Mouse (Mus musculus) intestine, postnatal 0 days (tissue): ENCODE results near the gene Syne4. TPM values are rescaled to one million over a fixed set of nuclear protein-coding genes. Genes with fewer than 3 reads are reported as not detected.

Experiments
- ATAC-seq: fragments of 200-750 bp; cut with Nextera tagmentation; 2 replicates; pipeline ENCODE4 v1.8.0; 2017; ENCODE audit warnings: mild to moderate bottlenecking, moderate TSS enrichment, moderate library complexity
- H3K27ac ChIP-seq: fragments of 300-500 bp; sonication (generic); 2 replicates; pipeline ENCODE4 v1.5.1; 2014; ENCODE audit warnings: mild to moderate bottlenecking, low read depth, low read length, moderate library complexity
- H3K27me3 ChIP-seq: fragments of 300-500 bp; sonication (generic); replicated peaks from 2 replicates; pipeline ENCODE4 v1.6.1; 2014; ENCODE audit warnings: low read length, mixed read lengths; ENCODE audit not compliant: control insufficient read depth, insufficient read depth
- H3K36me3 ChIP-seq: fragments of 300-500 bp; sonication (generic); 2 replicates; pipeline ENCODE4 v1.6.1; 2014; ENCODE audit warnings: mild to moderate bottlenecking, moderate library complexity; ENCODE audit not compliant: control insufficient read depth, insufficient read depth
- H3K4me1 ChIP-seq: fragments of 300-500 bp; sonication (generic); replicated peaks from 2 replicates; pipeline ENCODE4 v1.6.1; 2014; ENCODE audit warnings: antibody characterized with exemption, low read length, mixed read lengths; ENCODE audit not compliant: control insufficient read depth, insufficient read depth
- H3K4me2 ChIP-seq: fragments of 300-500 bp; sonication (generic); replicated peaks from 2 replicates; pipeline ENCODE4 v1.6.1; 2014; ENCODE audit warnings: low read depth, mild to moderate bottlenecking, moderate library complexity
- H3K4me3 ChIP-seq: fragments of 300-500 bp; sonication (generic); 2 replicates; pipeline ENCODE4 v1.5.1; 2014; ENCODE audit warnings: low read depth, low read length
- H3K9ac ChIP-seq: fragments of 300-500 bp; sonication (generic); 2 replicates; pipeline ENCODE4 v1.6.1; 2014; ENCODE audit warnings: mild to moderate bottlenecking, low read depth, low read length
- H3K9me3 ChIP-seq: fragments of 300-500 bp; sonication (generic); 2 replicates; pipeline ENCODE4 v1.6.1; 2016; ENCODE audit warnings: mixed run types; ENCODE audit not compliant: control insufficient read depth
- CTCF ChIP-seq: sonication (generic); IDR thresholded peaks from 2 replicates; pipeline ENCODE4 v1.5.1; 2016; ENCODE audit warnings: low read depth, mild to moderate bottlenecking, control low read depth, antibody characterized with exemption, moderate library complexity
- WGBS: fragments of 180-500 bp; shearing (Covaris S2); extraction: QIAGEN DNeasy Blood & Tissue Kit; methylation state at CpG from one replicate; pipeline ENCODE4 v1.1.7; 2014; 5-methylcytosine and 5-hydroxymethylcytosine counted together
- polyA plus RNA-seq: library from polyadenylated mRNA; unstranded; fragments of >200 nt; fragmentation: Nextera tagmentation; extraction: Ambion mirVana; gene quantifications from 2 replicates; pipeline ENCODE4 v1.2.1, GENCODE M21; 2015

The Syne4 gene
- polyA plus RNA-seq, 1 experiment from 2014 or later, result 12.5 TPM

DNA sequence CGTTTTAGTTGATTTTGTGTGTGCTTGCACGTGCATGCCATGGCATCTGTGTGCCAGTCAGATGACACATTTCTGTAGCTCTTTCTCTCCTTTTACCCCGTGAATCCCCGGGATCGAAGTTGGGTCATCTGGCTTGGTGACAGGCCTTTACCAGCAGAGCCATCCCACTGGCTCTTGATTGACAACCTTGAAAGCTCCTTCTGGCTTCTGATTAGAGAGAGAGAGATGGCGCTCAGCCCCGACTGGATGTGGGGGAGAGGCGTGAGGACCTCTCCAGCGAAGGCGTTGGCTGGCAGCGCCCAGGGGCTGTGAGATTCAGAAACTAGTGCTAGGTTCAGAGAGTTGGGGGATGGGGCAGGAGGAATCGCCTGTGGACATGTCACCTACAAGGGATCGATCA is 20.8 kb upstream of the Syne4 start:
- Histone ChIP-seq H3K4me2 (no peak overlapping the region), H3K27ac (no peak overlapping the region), H3K36me3 (peaks cover 2% of the 10 kb centered on the region; the same call in 1 of the 2 replicates), H3K9me3 (no peaks in the 10 kb centered on the region), H3K27me3 (no peaks in the 10 kb centered on the region; the same call in 1 of the 2 replicates), H3K4me3 (no peak overlapping the region), H3K9ac (no peak overlapping the region), H3K4me1 (no peaks in the 10 kb centered on the region)
- ATAC-seq, result no peak
- no peak for TF ChIP-seq CTCF
- WGBS, result 83% methylated on average over 13 of the region's 13 CpGs

DNA sequence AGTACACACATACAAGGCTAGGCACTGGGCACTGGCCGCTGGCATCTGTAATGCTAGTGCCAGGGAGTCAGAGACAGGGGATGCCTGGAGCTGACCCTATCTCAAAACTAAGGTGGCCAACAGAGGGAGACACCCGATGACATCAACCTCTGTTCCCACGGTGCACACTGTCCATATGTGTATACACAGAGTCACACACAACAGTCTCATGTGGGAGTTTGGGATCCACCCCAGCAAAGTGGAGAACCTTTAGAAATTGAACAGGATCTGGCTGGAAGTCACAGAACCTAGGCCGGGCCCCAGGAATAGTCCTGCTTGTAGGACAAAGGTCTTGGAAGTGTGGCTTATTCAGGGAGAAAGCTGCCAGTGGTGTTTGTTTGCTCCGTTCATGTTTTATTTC is 20.3 kb upstream of the Syne4 start:
- H3K4me2 ChIP-seq, result no peak overlapping the region
- peaks cover 7% of the 10 kb centered on the region; the same call in 1 of the 2 replicates for H3K36me3 ChIP-seq
- no peaks in the 10 kb centered on the region for H3K9me3 ChIP-seq
- no peak overlapping the region for H3K9ac ChIP-seq
- no peak overlapping the region for H3K27ac ChIP-seq
- no peak for ATAC-seq
- H3K27me3 ChIP-seq, result no peaks in the 10 kb centered on the region; the same call in 1 of the 2 replicates
- H3K4me3 ChIP-seq, result no peak overlapping the region
- WGBS, result 74% methylated on average over 5 of the region's 5 CpGs
- no peaks in the 10 kb centered on the region for H3K4me1 ChIP-seq
- TF ChIP-seq CTCF, result no peak

DNA sequence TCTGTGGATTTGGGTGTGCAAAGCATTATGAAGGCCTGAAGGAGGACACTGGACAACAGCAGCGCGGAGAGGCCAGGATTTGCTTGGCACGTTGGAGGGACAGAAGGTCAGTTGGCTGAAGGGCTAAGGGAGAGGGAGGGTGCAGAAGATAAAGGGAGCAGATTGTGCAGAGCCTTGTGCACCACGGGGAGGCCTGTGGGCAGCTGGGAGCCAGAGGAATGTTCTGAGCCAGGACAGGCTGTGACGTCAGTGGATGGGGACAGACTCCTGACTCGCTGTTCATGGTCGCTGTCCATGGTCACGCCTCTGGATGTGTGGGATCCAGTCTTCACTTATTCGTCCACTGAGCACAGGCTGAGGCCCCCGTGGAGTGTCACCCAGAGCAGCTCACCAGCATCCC is 19.5 kb upstream of the Syne4 start:
- TF ChIP-seq CTCF, result no peak
- 47% methylated on average over 10 of the region's 10 CpGs for WGBS
- no peak overlapping the region for H3K9ac ChIP-seq
- ATAC-seq, result no peak
- H3K4me2 ChIP-seq, result no peak overlapping the region
- no peak overlapping the region for H3K27ac ChIP-seq
- H3K27me3 ChIP-seq, result no peaks in the 10 kb centered on the region; the same call in 1 of the 2 replicates
- no peaks in the 10 kb centered on the region for H3K9me3 ChIP-seq
- H3K4me3 ChIP-seq, result no peak overlapping the region
- no peaks in the 10 kb centered on the region for H3K4me1 ChIP-seq
- peaks cover 12% of the 10 kb centered on the region; the same call in 1 of the 2 replicates for H3K36me3 ChIP-seq

DNA sequence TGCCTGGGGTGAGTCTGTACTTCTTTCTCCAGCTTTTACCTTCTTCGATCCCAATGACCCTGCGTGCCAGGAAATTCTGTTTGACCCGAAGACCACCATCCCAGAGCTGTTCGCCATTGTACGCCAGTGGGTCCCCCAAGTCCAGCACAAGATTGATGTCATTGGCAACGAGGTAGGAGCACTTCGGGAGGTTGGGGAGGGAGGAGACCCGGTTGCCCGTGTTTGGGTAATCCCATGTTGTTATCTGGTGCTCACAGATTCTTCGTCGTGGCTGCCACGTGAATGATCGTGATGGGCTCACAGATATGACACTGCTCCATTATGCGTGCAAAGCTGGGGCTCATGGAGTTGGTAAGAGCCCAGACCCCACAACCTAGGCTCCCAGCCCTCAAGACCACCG is 17.8 kb upstream of the Syne4 start:
- Histone ChIP-seq H3K27me3 (no peaks in the 10 kb centered on the region; the same call in 1 of the 2 replicates), H3K27ac (no peak overlapping the region), H3K4me2 (no peak overlapping the region), H3K36me3 (peaks cover 12% of the 10 kb centered on the region; the same call in 1 of the 2 replicates), H3K9ac (no peak overlapping the region), H3K9me3 (no peaks in the 10 kb centered on the region), H3K4me3 (no peak overlapping the region), H3K4me1 (no peaks in the 10 kb centered on the region)
- no peak for ATAC-seq
- 90% methylated on average over 15 of the region's 15 CpGs for WGBS
- no peak for TF ChIP-seq CTCF

DNA sequence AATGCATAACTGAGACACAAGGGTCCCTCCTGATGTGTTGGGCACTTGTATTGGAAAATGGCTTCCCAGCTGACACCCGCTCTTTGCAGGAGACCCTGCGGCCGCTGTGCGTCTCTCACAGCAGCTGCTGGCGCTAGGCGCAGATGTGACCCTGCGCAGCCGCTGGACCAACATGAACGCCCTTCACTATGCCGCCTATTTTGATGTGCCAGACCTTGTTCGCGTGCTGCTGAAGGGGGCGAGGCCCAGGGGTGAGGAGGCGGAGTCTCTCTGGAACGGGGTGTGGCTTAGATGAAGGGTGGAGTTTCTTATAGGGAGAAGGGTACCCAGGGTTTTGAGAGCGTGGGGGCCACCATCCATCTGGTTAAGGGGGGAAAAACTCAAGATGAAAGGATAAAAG is 17.3 kb upstream of the Syne4 start:
- Histone ChIP-seq H3K4me2 (no peak overlapping the region), H3K27ac (no peak overlapping the region), H3K9ac (no peak overlapping the region), H3K27me3 (no peaks in the 10 kb centered on the region), H3K4me1 (no peaks in the 10 kb centered on the region), H3K4me3 (no peak overlapping the region), H3K9me3 (no peaks in the 10 kb centered on the region), H3K36me3 (peaks cover 12% of the 10 kb centered on the region; the same call in 1 of the 2 replicates)
- no peak for ATAC-seq
- WGBS, result 83% methylated on average over 16 of the region's 16 CpGs
- no peak for TF ChIP-seq CTCF

DNA sequence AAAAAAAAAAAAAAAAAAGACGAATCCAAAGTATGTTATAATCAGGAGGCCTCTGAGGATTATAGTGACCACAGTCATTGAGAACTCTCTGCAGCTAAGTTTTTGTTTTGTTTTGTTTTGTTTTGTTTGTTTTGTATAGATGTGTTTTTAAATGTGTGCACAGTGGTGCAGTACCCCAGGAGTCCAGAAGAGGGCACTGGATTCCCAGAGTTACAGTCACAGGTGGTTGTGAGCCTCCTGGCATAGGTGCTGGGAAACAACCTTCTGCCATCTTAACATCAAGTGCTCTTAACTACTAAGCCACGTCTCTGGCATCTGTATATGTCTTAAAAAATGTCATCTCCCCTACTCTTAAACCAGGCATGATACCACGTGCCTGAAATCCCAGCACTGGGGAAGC is 13.7 kb upstream of the Syne4 start:
- 49% methylated on average over 3 of the region's 3 CpGs for WGBS
- peaks cover 23% of the 10 kb centered on the region; the same call in 1 of the 2 replicates for H3K36me3 ChIP-seq

More for the DNA sequence above, 13.7 kb upstream of the Syne4 start:
- no peak overlapping the region for H3K9ac ChIP-seq
- peak; percentile 75 for TF ChIP-seq CTCF
- ATAC-seq, result no peak
- H3K4me3 ChIP-seq, result no peak overlapping the region
- H3K27me3 ChIP-seq, result no peaks in the 10 kb centered on the region
- H3K9me3 ChIP-seq, result no peaks in the 10 kb centered on the region
- H3K27ac ChIP-seq, result no peak overlapping the region
- H3K4me1 ChIP-seq, result no peaks in the 10 kb centered on the region
- H3K4me2 ChIP-seq, result no peak overlapping the region
